Mouse (Mus musculus) cerebellum, postnatal 10 days (tissue): Measurements from ENCODE around the gene Pak3.
A peak's percentile ranks its signal among the peaks of the same experiment; 100 is the strongest.

Experiments
- DNase-seq, 2 experiments: peaks; one replicate each; pipeline ENCODE4 v3.0.0; 2021; ENCODE audit warnings: mixed read lengths in 2 of 2

Gene Pak3

GRCm38 (mm10) chrX:143518168-143518901 lies at the start of gene Pak3:
Pak3 (plus strand) TSS chrX:143518591.
- DNase-seq: peak; percentile 61 to 62

DNA sequence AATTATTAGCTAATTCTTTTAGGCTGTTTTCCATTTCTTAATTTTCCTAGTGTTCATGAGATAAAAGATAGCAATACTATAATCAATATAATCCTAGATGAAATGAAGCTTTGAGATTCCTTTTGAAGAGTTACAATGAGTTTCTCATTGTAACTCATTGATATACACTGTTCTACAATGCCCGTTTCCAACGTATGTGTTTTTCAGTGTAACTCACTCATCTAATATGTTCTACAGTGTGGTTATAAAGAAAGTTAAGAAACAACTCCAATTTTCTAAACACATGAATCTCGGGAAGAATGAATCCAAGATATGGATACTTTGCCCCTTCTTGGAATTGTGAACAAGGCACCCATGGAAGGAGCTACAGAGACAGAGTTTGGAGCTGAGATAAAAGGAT lies 35.5 kb upstream of the Pak3 start:
- DNase-seq: peak; percentile 100

GRCm38 (mm10) chrX:143501053-143501695 lies 17.2 kb upstream of the Pak3 start:
- DNase-seq: no peak

DNA sequence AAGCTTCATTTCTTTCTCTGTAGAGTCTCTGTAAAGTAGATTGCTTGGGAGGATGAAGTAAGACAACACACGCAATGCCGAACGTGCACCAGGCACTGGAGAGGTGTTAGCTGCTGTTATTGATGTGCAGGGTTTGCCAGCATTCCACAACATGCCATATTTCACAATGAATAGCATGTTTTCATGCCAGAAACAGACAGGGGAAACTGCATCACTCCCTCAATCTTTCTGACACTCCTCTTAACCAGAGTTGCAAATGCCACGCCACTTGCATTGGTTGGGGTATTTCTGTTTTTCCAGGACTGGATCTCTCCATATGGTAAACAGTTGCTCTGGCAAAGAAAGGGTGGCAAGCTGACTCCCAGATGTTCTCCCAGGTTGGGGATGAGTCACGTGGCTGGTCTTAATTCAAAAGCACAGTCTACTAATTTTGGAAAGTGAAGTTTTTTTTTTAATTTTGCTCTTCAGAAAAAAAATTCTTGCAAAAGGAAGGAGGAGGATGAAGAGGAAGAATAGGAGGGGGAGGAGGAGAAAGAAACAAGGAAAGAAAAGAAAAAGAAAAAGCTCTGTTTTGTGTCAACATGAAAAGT lies 16.5 kb upstream of the Pak3 start:
- no peak for DNase-seq

DNA sequence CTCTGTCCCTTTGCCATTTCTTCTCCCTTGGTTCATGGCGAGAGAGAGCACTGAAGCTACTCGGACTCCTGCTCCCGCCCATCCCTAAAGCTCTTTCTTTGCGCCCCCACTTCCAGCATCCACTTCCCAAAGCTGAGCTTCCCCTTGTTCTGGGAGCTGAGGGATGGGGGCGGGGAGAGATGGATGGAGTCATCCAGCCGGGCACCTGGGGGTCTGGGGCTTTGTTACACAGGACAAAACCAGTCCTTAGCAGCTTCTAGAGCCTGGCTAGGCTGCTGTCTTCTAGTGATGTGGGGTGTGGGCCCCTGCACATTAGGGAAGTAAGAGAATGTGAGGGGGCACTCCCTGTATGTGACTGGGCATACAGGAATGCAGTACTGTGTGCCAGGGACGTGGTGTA lies 526 bp downstream of the Pak3 start:
- DNase-seq: peak; percentile 54 to 57

DNA sequence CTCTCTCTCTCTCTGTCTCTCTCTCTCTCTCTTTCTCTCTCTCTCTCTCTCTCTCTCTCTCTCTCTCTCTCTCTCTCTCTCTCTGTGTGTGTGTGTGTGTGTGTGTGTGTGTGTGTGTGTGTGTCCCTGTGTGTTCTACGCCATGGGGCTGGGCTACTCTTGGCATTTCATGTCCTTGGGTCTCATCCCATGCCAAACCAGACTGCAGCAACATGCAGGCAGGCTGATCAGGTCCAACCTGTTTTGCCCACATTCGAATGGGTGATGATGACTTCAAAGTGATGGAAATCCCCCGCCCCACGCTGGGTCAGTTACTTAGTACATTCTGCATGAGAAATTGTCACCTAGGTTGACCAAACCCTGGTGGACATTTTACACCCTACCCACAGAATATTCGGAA lies 1.1 kb downstream of the Pak3 start:
- peak; percentile 9 to 22 for DNase-seq

GRCm38 (mm10) chrX:143520195-143520594 lies 1.8 kb downstream of the Pak3 start:
- peak in 1 of 2 experiments; percentile 6 for DNase-seq

DNA sequence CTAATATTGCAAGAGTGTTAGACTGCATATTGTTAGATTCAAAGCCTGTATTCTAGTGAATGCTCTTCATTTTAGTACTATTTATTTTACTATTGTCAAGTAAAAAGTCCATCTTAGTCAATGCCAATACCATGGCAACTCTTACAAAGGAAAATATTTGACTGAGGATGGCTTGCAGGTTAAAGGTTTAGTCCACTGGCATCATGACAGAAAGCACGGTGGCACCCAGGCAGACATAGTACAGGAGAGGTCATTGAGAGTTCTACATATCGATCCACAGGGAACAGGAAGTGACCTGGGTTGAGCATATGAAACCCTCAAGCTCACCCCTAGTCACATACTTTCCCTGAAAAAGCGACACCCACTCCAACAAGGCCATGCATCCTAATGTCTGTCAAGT lies 13.9 kb downstream of the Pak3 start:
- DNase-seq: no peak

DNA sequence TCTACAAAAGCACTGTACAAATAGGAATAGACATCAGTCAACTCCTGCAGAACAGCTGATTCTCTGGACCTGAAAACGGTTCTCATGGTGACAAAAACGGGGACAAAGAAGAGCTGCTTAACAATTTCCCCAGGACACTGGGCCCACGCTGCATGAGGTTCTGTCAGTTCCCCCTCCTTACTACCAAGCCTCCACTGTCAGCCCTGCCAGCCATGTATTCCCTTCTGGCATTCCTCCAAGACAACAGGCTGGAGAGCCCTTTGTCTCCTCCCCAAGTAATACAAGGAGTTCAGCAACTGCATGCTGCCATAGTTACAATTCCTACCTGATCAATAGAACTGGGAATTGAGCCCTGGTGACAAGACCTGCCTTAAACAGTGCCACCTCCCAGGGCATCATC lies 15.2 kb downstream of the Pak3 start:
- peak; percentile 32 to 38 for DNase-seq

GRCm38 (mm10) chrX:143542756-143543155 lies 24.4 kb downstream of the Pak3 start:
- no peak for DNase-seq

DNA sequence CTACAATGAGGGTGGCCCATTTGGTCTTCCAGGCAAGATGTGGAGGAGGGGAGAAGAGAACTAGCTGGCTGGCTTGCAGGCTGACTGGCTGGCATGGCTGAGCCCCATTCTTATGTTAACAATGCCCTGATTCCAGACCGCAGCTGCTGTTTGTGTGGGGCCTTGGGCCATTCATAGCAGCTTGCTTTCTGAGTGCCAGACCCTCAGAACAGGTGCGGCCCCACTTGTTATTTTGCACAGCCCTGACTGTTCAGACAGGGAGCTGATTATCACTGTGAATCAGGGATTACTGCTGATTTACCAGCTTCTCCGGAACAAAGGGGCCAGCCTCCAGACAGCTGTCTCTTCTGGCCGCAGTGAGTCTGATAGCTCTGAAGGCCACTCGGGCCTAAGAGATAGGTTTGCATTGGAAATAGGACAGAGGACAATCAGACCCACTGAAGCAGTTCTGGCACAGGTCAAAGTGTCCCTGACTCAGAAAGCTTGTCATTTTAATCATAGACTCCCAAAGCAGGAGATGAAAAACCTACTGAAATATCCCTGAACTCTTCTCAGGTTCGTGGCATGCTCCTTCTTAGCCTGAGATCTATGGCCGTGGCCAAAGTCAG lies 24.9 kb downstream of the Pak3 start:
- DNase-seq: peak; percentile 28 to 38

DNA sequence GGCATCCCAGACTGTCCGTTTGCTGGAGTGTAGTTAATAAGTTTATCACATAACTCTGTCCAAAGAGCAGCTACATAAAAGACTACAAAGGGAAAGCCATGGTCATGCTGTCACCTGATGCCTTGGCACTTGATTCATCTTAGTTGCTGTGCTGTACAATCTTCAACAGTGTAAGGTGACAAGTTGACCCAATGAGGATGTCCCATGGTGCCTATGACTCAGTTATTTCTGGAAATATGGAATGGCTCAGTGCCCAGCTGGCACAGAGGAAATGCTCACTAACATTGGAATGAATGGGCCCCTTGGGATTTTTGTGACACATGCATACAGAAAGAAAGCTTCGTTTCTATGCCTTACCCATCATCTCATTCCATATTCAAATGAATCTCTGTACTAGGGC lies 55.3 kb downstream of the Pak3 start:
- peak; percentile 2 to 15 for DNase-seq

GRCm38 (mm10) chrX:143579925-143580324 lies 61.5 kb downstream of the Pak3 start:
- DNase-seq: no peak

DNA sequence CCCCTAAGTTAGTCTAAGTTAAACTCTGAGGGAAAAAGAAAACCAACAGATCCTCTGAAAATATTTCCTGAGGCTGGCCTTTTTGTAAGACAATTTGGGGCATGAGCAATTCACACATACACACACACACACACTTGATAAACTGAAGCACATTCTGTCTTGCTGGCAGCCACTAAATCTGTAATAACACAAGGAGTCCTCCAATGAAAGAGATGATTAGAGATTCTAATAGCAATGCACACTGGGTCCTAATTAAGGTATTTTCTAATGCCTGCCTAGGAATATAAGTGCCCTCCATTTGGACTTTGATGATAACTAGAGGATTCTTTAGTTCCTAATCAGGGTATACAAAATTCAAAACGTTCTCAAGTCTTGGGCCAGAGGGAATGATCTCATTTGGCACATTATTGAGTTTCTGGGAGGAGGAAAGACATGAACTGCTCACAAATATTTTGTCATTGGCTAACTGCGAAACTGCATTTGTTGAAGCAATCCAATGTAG lies 62.1 kb downstream of the Pak3 start:
- no peak for DNase-seq

- DNase-seq: no peak
Measured at GRCm38 (mm10) chrX:143606877-143607449, 88.6 kb downstream of the Pak3 start.

- DNase-seq: peak; percentile 15 to 25
Measured at GRCm38 (mm10) chrX:143618734-143619133, 100.3 kb downstream of the Pak3 start.

- peak; percentile 4 to 23 for DNase-seq
Measured at GRCm38 (mm10) chrX:143627767-143628166, 109.4 kb downstream of the Pak3 start.

GRCm38 (mm10) chrX:143643936-143644335 lies 125.5 kb downstream of the Pak3 start:
- DNase-seq: peak in 1 of 2 experiments; percentile 18

DNA sequence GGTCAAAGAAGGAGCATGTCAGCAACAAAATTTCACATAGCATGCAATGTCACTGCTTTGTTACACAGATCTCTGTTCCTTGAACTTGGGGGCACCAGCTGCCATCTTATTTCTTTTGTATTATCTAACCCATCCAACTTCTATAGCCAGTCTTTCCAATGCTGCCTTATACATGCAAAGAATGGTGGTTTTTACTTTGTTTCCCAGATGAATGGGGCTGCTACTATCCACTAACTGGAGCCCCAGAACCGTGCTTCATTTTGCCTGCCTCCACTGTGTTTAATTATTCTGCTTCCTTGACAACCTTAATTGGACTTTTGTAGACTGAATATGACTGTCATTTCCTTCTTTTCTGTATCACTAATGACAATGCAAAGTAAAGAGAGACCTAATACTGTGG lies 126.4 kb downstream of the Pak3 start:
- no peak for DNase-seq

DNA sequence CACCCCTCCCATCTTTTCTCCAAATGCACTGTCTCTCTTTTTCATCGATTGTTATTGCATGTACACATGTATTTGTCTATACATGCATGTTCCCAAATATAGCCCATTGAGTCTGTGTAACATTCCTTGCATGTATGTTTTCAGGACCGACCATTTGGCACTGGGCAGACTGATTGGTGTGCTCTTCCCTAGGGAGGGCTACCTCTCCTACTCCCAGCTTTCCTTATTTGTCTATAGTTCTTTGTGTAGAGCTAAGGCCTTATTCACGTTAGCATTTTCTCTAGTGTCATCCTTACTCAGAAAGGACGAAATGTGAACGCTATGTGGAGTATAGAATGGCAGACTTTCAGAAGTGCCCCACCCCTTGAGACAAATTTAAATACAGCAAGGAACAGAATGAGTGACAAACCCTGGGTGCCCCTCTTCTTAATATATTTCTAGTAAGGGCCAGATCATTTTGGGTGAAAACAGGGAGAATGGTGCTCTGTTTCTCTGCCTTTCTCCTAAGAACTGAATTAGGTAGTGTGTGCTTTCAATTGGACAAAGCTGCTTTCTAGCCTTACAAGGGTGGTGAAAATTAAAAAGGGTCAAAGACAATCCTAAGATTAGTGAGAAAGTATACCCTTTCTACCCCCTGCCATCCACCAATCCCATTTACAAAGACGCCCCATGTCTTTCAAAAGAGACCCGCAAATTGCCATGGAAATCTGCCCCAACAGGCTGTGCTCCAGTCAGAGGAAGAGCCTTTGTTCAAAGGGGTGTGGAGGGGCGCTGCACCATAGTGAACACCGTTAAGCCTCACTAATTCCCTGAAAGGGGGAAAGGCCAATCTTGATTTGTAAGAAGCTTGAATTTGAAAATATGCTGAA lies 136.2 kb downstream of the Pak3 start:
- DNase-seq: no peak

- no peak for DNase-seq
Measured at GRCm38 (mm10) chrX:143655177-143655492, 136.7 kb downstream of the Pak3 start.
